Mouse (Mus musculus) erythroblast, embryonic 14.5 days (primary cell): ENCODE results near the gene Mobp.

Source experiments
- GATA1 ChIP-seq: IDR thresholded peaks from 2 replicates; pipeline ENCODE4 v1.6.1; 2012; ENCODE audit warnings: low read length, inconsistent platforms, mixed read lengths
- TAL1 ChIP-seq: IDR thresholded peaks from 3 replicates; pipeline ENCODE4 v1.6.1; 2012; ENCODE audit warnings: low read length, inconsistent platforms, mixed read lengths

DNA sequence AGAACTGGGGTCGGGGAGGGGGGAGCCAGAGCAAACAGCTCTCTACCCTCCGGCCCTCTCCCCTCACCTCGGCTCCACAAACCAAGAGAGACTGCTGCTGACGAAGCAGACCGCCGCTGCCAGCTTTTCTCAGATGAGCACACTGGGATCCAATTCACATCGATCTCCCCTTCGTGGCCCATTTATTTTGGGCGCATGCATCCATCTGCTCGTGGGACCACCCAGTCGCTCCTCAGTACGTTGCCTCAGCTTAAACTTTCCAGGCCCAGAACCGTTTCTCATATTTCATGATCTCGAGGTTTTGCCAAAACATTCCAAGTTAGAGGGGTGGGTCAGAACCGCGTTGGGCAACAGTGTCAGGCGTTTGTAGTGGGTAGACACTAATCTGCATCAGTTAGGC, 57.4 kb downstream of the Mobp start:
- no peak for TF ChIP-seq GATA1
- no peak for TF ChIP-seq TAL1
